Mouse (Mus musculus): Measurements from ENCODE around the gene Ppm1g.

The Ppm1g gene

DNA sequence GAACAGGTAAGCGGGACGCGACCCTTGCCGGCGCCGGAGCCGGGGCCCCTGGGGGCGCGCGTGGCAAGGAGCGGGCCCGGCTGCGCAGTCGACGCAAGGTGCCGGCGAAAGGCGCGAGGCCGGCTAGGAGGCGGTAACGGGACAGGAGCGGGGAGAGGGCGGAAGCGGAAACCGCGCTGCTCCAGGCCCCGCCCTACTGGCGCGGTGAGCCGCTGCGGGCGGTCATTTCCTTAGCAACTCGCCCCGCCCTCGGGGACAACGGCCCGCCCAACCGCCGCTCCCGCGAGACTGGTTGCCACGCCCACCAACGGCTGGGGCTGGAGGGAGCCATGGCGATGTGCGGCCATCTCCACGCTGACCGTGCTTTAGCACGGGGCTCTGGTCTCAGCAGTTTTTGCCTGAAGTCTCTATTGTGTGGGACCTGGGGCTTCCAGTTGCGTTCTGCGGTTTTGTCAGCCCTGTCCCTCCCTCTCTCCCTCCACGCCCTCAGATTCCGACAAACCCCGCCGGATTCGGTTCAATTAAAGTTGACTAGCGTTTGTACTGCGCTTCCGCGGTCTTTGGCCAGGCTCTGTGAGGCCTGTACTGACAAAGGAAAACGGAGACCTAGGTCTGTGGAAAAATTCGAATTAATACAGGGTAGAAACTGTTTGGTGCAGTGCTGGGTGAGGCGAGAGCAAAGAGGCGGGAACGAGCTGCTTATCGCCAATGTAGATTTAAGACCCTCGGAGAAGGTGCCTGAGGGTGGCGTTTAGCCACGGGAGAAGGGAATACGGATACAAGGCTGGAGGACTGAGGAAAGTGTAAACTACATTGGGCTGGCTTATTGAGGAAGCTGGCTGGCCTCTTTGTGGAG is at the start of gene Ppm1g:
Gene Ppm1g (minus strand): TSS at position 240 of the 856 bp plus-strand sequence.
- peak; percentile 97 to 98 for DNase-seq (ENCODE audit: low spot score in 2 of 2)

DNA sequence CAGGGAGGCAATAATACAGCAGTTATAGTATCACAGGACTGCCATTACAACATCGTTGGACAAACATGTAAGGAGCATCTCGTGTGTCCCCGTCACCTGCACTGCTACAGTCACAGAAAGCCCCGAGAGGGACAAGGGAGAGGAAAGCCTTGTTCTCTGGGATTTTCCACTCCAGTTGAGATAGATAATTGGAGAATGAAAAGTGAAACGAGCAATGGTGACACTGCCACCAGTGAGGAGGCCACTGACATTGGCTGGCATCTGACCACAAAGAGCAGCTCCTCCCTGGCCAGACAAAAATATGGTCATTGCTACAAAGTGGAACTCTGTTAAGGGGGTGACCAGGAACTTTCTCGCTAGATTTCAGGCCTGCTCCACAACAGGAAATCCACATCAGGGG is 47.2 kb upstream of the Ppm1g start:
- no peak for DNase-seq (ENCODE audit: low spot score in 2 of 2)

DNA sequence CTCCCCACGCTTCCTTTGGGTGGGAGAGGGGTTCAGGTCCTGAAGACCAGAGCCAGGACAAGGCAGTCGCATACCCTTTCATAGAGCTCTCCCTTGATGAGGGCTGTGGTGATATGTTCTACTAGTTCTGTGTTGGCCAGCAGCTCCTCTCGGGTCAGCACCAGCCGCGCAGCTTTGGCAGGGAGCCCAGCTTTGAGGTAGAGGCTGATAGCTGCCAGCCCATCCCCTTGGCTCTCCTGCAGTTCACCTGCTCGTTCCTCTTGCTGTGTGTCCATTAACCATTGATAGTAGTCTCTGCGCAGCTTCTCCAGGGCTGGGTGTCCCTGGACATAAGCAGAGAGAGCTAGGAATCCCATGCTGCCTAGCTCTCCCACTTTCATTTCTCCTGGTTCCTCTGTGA is 45.6 kb upstream of the Ppm1g start:
- DNase-seq (ENCODE audit: low spot score in 2 of 2) = no peak

DNA sequence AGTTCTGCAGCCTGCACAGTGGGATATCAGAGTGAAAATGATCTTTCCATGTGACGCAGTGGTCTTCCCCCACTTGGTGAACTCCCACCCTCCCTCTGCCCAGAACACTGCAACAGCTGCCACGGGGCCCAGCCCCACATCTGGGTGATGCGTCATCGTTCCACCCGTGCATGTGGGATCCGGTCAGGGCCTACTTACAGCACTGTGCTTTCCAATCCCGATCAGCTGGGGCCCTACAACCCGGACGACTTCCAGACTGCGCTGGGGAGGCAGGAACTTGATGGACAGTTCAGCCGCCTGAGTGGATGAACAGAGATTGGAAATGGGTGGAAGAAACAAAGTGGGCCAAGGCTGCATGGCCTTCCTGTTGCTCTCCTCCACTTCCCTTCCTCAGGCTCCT is 37.1 kb upstream of the Ppm1g start:
- no peak for DNase-seq (ENCODE audit: low spot score in 2 of 2)

DNA sequence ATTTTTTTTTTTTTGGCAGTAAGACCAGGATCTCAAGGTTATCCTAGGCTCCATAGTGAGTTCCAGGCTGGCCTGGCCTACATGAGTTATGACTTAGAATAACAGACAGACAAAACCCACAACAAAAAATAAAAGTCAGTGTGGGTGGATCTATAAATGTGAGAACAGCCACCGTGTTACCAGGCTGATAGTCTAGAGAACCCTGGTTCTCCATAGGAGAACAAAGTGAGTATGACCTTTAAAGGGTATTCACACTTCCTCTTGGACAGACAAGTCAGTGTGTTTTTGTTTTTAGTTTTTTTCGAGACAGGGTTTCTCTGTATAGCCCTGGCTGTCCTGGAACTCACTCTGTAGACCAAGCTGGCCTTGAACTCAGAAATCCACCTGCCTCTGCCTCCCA is 35.5 kb upstream of the Ppm1g start:
- DNase-seq (ENCODE audit: low spot score in 2 of 2) = no peak

DNA sequence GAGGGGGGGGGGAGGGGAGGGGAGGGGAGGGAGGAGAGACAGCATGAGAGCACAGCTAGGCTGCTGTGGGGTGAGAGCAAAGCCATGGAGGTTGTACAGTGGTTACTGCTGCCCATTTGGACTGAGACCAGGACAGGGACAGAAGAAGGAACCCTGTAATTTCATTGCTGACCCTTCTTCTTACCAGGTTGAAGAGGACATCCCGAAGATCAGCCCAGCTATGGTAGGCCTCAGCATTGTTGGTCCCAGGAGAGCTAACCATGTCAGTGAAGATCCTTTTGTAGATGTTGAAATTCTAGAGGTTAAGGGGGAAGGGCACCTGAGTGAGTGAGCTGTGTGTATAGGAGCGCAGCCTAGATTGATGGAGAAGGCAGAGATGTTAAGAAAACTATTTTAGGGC is 34.9 kb upstream of the Ppm1g start:
- no peak for DNase-seq (ENCODE audit: low spot score in 2 of 2)

DNA sequence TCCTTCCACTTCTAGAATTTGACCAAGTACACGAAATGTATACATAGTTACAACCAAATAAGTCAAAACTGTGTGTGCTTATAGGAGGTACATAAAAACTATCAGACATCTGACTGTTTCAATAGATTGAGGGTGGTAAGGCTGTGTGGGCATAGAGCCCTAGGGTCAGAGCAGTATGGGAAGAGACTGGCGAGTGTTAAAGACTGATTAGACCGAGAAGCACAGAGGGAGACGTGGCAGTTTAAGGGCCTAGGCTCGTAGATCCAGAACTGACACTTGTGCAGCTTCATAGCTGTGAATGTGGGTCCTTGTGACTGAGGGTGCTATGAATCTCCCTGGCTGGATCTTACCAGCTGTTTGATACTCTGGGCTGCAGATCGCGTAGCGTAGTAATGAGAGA is 34.4 kb upstream of the Ppm1g start:
- no peak for DNase-seq (ENCODE audit: low spot score in 2 of 2)

DNA sequence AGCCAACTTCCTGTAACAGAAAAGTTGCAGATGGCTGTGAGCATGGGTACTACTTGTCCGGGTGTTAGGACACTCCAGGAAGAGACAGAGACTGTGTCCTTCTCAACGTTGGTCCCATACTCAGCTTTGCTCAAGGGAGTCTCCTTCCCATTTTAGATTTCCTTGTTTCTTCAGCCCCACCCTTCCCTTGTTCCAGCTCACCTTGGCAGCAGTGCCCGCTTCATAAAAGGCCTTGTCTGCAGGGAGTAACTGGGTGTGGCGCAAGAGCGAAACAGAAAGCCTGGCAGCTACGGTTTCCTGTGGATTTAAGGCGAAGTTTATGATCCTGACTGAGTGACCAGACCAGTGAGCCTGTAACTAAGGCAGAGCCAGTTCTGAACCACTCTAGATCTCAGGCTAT is 34.0 kb upstream of the Ppm1g start:
- DNase-seq (ENCODE audit: low spot score in 2 of 2) = peak; percentile 64 to 70

DNA sequence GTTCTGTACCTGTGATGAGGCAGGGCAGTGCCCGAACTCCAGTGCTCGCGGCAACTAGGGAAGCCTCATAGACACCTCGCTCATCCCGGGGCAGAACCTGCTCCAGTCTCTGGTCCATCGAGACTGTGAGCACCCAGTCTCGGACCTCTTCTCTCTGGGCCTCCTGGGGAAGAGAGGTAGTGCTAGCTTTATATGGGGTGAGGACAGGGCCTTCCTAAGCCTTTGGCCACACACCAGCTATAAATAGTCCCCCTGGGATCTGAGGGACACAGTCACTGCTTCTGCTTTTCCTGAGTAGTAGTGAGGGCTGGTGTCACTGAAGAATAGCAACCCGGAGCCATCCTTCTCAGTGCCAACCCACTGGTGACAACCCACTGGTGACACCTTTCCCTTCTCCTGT is 33.3 kb upstream of the Ppm1g start:
- no peak for DNase-seq (ENCODE audit: low spot score in 2 of 2)

DNA sequence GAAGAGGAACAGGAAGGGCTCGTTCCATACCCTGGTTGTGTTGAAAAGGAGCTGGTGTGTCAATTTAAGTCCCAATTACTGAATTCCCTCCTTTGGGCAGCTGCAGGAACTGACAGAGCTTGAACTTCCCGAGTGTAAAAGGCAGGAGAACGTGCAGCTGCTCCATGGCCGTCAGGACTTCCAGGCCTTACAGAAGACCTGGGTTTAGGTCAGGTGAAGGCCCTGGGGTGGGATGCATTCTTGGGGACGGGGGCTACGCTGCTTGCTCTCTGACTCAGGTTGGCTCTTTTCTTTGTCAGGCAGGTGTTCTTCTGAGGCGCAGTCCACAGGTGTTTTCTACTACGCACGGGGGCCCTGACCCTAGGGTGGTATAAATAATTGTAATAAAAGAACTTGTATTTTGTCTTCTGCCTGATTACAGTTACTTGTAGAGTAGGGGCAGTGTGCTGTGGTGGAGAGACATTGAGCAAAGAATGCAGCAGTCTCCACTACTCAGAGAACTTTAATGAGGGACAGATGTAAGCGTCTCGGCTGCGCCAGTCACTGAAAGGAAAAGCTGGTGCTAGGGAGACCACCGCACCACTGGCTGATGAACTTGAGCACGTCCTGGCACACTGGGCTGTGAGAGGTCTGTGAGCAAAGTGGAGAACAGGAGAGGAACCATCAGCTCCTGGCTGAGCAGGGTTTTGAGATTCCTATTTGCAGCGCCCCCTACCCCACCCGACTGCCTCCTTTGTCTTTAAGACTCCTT is 32.5 kb upstream of the Ppm1g start:
- no peak for DNase-seq (ENCODE audit: low spot score in 2 of 2)

DNA sequence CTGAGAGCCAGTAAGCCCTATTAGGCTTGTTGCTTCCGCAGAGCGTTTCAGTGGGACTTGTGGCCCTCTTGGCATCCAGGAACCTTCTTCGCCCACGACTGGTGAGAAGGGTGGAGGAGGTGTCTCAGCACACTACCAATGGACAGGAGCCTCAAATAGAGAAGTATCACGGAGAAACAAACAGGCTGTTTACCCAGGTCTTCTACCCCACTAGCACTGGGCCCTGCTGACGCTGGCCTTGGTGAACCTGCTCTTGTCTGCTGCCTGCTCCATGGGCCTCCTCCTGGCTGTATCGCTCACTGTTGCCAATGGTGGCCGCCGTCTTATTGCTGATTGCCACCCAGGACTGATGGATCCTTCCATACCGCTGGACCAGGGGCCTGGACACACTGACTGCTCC is 31.7 kb upstream of the Ppm1g start:
- DNase-seq (ENCODE audit: low spot score in 2 of 2) = no peak

DNA sequence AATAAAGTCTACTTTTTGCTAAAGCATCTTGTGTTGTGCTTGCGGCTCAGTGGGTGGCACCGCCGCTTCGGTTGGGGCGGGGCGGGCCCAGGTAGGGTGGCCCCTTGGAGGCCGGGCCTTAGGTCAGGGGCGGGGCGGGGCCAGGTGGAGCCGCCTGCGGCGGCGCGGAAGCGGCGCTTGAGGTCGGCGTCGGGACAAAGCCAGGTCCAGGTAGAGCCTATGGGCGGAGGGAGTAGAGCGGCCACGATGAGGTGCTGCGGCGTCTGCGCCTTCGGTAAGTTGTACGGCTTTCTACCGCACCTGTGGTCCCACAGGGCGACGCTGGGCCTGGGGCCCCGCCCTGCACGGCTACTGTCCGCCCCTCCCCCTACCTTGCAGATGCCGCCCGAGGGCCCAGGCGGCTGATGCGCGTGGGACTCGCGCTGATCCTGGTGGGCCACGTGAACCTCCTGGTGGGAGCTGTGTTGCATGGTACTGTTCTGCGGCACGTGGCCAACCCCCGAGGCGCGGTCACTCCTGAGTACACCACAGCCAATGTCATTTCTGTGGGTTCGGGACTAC is 31.1 kb upstream of the Ppm1g start, which contains the start of gene Krtcap3:
Gene Krtcap3 (plus strand): TSS at position 151 of the 561 bp plus-strand sequence.
- DNase-seq (ENCODE audit: low spot score in 2 of 2) = no peak

DNA sequence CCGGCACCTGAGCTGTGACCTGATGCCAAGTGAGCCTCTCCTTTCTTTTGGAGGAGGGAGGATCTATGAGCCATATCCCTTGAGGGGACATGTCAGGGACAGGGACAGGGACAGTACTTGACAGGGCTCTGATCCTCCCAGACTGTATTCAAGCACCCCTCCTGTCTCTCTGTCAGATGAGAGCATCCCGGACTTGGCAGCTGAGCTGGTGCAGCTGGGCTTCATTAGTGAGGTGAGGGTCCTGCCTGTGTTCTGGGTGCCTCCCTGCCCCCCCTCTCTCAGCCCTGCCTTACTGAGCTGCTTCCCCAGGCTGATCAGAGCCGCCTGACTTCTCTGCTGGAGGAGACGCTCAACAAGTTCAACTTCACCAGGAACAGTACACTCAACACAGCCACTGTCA is 30.2 kb upstream of the Ppm1g start:
- DNase-seq (ENCODE audit: low spot score in 2 of 2) = no peak

DNA sequence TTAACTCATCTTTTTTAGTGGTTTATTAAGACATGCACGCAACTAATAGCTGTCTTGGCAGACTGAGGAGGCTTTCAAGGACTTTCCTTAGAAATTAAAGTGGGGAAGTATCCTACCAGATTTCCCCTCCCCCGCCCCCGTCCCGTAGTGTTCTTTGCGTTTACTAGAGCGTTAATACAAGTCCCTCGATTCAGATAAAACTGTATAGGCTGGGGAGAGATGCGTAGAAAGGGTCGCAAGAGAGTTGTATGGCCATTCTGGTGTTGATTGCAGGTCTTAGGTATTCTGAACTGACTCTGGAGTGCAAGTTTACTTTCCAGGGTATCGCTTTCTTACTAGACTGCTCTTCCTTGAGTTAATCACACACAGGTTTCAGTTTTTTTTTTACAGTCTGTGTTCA is 21.7 kb upstream of the Ppm1g start:
- no peak for DNase-seq (ENCODE audit: low spot score in 2 of 2)

DNA sequence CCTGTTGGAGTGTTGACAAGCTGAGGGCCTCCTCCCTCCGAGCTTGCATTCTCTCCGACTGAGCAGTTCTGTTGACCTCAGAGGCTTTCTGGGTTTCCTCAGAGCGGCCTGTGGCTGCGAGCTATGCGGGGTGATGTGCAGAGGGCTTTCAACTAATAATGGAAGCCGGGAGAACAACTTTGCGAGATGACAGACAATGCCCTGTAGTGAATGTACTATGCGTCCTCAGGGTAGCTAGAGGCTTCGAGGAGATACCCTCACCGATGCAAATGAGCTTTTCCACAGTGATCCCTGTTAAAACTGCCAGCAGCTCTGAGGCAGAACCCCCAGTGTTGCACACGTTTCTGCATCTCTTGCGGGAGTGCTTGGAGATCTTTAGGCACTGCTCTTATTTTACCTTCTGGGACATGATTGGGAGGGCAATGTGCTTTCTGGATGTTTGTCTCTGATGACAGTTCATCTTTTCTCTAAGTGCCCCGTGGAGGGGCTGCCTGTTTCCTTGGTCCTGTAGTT is 21.1 kb upstream of the Ppm1g start:
- DNase-seq (ENCODE audit: low spot score in 2 of 2) = no peak

DNA sequence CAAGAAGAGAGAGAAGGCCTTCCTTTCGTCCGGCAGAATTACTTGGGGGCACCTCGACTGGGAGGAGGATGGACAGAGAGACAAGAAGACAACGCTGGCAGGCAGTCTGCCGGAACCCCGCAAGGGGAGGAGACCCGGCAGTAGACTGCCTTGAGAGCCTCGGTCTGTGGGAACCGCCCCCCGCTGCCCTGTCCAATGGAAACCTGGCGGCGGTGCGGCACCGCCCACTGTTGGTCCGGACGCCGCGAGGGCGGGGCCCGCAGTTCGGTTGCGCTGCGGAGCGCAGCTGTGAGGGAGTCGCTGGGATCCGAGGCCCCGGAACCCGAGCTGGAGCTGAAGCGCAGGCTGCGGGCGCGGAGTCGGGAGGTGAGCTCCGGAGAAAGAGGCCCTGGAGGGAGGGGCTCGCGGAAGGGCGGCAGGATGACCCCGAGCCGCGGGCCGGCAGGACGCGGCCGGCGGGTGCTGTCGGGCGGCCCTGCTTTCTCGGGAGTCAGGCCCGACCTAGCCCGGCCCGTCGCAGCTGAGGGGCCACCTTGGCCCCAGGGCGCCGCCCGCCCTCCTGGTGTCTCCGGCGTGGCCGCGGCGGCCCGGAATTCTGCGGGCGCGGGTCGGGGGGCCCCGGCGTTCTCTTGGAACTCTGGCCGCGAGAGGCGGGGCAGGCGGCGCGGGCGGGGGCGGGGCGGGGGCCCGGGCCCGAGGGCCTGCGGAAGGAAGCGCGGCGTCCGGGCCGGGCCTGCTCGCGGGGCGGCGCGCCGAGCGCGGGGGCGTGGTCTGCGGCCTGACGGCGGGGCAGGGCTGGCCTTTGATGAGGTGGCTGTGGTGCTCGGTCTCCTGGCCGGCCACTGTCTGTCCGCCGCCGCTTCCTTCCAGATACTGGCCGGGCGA is 20.4 kb upstream of the Ppm1g start, which contains the start of the genes Nrbp1 and Gm9970:
Gene Nrbp1 (plus strand): TSS at position 228 of the 885 bp plus-strand sequence.
Gene Gm9970 (minus strand): TSS at position 596 of the 885 bp plus-strand sequence.
- DNase-seq (ENCODE audit: low spot score in 2 of 2) = peak; percentile 97

DNA sequence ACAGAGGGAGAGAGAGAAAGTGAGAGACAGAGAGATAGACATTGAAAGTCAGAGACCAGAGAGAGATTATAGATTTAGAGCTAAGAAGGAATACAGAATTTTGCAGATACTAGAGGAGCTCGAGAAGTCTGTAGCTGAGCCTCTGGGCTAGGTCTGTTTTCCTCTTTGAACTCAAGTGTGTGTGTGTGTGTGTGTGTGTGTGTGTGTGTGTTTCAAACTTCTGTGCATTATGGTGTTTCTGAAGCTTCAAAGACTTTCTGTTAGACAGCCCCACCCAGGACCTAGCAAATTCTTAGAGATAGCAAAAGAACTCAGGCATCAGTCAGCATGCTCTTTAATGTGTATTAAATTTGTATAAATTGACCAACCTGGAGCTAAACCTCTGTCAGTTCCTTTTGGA is 6.2 kb upstream of the Ppm1g start:
- DNase-seq (ENCODE audit: low spot score in 2 of 2) = no peak

DNA sequence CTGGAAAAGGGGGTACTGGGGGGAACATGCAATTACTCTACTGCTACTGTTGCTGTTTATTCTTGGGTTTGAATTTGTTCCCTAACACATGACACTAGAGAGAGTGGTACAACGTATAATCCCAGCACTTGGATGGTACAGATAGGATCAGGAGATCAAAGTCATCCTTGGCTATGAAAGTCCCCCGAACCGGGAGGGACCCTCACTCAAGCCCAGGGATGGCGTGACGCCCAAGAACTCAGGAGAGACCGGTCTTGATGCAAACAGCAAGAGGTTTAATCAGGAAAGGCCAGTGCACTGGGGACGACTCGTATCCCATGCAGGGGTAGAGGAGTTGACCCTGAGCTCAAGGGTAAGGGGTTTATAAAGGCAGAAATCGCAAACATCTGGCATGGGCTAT is 2.2 kb upstream of the Ppm1g start:
- no peak for DNase-seq (ENCODE audit: low spot score in 2 of 2)

DNA sequence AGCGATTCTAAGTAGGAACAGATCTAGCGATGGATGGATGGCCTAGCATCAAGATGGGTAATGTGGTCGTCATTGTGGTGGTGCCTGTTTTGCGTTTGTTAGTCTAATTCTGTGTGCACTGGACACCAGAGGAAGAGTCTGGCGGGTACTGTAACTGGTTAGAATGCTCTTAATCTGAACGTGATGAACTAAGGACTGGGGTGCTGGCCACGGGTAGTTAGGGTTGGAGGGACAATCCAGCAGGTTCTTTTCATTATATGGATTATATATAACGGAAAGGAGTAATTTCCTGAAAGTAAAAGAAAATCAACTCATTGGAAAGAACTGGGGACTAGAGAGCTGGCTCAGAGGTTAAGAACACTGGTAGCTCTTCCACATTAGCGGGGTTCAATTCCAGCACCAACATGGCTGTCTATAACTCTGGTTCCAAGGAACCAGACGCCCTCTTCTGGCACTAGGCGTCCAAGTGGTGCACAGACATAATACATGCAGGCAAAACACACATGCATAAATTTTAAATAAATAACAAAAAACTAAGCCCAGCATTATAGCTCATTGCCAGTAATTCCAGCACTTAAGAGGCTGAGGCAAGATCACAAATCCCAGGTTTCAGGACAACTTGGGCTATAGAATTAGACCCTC is 938 bp upstream of the Ppm1g start:
- no peak for DNase-seq (ENCODE audit: low spot score in 2 of 2)

DNA sequence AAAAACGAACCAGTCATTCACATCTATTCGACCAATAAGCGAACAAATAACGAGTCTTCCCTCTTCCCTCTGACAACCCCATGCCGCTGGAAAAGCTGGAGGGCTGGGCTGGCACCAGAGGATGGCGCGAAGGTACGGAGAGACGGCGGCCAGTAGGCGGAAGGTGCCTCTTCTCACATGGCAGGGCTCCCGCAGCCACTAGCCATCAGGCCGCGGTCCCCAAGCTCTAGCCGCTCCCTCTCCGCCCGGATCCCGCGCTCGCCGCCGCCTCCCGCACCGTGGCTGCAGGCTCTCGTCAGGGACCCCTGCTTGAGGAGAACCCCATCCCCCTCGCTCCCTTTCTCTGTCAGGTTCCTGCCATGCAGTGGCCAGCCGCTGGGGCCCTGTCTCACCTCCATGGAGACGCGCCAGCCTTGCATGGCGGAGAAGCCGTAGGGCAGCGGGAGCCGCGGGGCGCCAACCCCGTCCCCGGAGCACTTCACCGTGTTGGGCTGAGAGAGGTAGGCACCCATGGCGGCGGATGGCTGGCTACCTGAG is 508 bp downstream of the Ppm1g start:
- no peak for DNase-seq (ENCODE audit: low spot score in 2 of 2)

DNA sequence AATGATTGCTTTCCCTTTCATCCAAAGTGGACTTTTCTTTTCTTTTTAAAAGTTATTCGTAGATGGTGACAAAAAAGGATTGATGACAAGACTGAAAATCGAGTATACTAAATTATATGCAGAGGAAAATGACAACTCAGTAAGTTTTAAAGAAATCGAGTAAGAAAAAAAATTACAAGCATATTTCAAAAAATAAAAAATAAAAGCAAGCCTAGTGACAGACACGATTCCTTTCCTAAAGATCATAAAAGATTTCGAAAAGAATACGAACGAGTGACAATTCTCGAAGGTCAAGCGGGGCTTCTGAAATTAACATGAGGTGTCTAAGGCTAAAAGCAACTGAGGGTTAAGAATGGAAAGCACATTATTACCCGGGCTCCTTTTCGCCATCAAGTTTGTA is 1.0 kb downstream of the Ppm1g start:
- DNase-seq (ENCODE audit: low spot score in 2 of 2) = no peak
